Mouse (Mus musculus): ENCODE measurements around the gene Thumpd1.

DNA sequence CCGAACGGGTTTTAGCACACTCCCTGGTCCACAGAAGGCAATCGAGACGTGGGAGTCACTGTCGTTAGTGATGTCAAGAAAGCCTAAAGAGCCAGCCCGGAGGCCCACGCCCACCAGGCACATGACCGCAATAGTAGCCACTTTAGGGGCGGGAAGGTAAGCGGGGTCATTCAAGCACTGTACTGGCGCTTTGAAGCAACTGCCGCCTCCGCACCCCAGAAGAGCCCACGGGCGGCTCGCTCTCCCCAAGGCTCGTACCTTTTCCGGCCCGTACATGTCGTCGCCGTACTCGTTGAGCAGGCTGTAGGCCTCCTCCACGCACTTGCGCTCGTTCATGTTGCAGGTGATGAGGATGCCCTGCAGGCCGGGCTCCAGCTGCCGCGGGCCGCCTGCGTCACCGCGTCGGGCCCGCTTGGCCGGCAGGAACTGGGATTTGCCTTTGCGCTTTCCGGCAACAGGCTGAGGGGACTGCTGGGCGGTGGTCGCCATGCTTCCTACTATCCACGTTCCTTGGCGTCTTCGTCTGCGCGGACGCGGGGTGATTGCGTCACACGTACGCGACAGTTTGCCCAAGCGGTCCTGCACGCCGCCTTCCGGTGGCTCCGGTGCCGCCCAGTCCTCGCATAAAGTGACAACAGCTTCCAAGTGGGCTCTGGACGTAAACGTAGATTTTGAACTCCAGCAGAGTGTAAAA lies at the start of gene Thumpd1:
- TF ChIP-seq CTCF (IDR thresholded peaks at IDR 0.05; ENCODE audit: borderline replicate concordance, control insufficient read depth, extremely low read depth, insufficient read depth, low read length, poor library complexity): no peak
- TF ChIP-seq POLR2A (IDR thresholded peaks at IDR 0.05; ENCODE audit: control insufficient read depth, extremely low read depth, insufficient read depth, low read length, poor library complexity): 0 out of 2 replicates have a peak, but pooled peaks have one; percentile 32
